Mouse (Mus musculus) urinary bladder, adult 2 months (tissue): Measurements from ENCODE around the gene Zfp180. TPM values are rescaled to one million over a fixed set of nuclear protein-coding genes. Genes with fewer than 3 reads are reported as not detected.
"Not testable (repeated sequence)": the region's sequence is repeated elsewhere in the genome, so short reads cannot be mapped to it uniquely, and the experiment has no call there.

Source experiments
- DNase-seq: peaks from one replicate; pipeline ENCODE4 v3.0.0; 2022; ENCODE audit warnings: low spot score
- polyA plus RNA-seq: library from polyadenylated mRNA; depleted of rRNA; stranded (reverse); fragments of >200 nt; gene quantifications from 2 replicates; pipeline ENCODE4 v1.2.3, GENCODE M21; 2012; rRNA removed

Gene Zfp180
- 17.2 and 19.1 TPM in 2 replicates for polyA plus RNA-seq

- peak; percentile 77 for DNase-seq
Observed at GRCm38 (mm10) chr7:24081634-24082431, at the start of gene Zfp180. TSS of gene Zfp180 (plus strand) at chr7:24081924.

- no peak for DNase-seq
Observed at GRCm38 (mm10) chr7:24052660-24053304, 28.9 kb upstream of the Zfp180 start, which contains the start of gene Vmn1r183. TSS of gene Vmn1r183 (plus strand) at chr7:24053254.

GRCm38 (mm10) chr7:24074424-24074823, 7.3 kb upstream of the Zfp180 start:
- not testable (repeated sequence) for DNase-seq

- DNase-seq: no peak
Observed at GRCm38 (mm10) chr7:24082457-24083235, 922 bp downstream of the Zfp180 start.

- no peak for DNase-seq
Observed at GRCm38 (mm10) chr7:24086871-24087270, 5.1 kb downstream of the Zfp180 start.

- DNase-seq: no peak
Observed at GRCm38 (mm10) chr7:24087485-24088125, 5.9 kb downstream of the Zfp180 start.

- peak; percentile 15 for DNase-seq
Observed at GRCm38 (mm10) chr7:24104403-24104802, 22.7 kb downstream of the Zfp180 start.

- DNase-seq: peak; percentile 20
Observed at GRCm38 (mm10) chr7:24105144-24105703, 23.5 kb downstream of the Zfp180 start.

GRCm38 (mm10) chr7:24110839-24111238, 29.1 kb downstream of the Zfp180 start:
- DNase-seq: no peak

GRCm38 (mm10) chr7:24111772-24112155, 30.0 kb downstream of the Zfp180 start:
- no peak for DNase-seq

- DNase-seq: peak; percentile 58
Observed at GRCm38 (mm10) chr7:24112156-24112856, 30.6 kb downstream of the Zfp180 start, which contains the start of gene Zfp112. TSS of gene Zfp112 (plus strand) at chr7:24112314.

GRCm38 (mm10) chr7:24113001-24113400, 31.3 kb downstream of the Zfp180 start:
- no peak for DNase-seq

GRCm38 (mm10) chr7:24116655-24117054, 34.9 kb downstream of the Zfp180 start:
- no peak for DNase-seq

GRCm38 (mm10) chr7:24133425-24133995, 51.8 kb downstream of the Zfp180 start:
- no peak for DNase-seq

GRCm38 (mm10) chr7:24133996-24134828, 52.5 kb downstream of the Zfp180 start, which contains the start of gene Zfp235:
TSS of gene Zfp235 (plus strand) at chr7:24134169.
- DNase-seq: peak; percentile 64

GRCm38 (mm10) chr7:24142566-24142965, 60.8 kb downstream of the Zfp180 start:
- DNase-seq: no peak

GRCm38 (mm10) chr7:24153272-24153671, 71.5 kb downstream of the Zfp180 start:
- DNase-seq: no peak
